Mouse (Mus musculus) limb, embryonic 13.5 days (tissue): ENCODE results near the gene Rxfp4. TPM values are rescaled to one million over a fixed set of nuclear protein-coding genes. Genes with fewer than 3 reads are reported as not detected.

Experiments
- ATAC-seq: fragments of 200-750 bp; cut with Nextera tagmentation; 2 replicates; pipeline ENCODE4 v1.8.0; 2017; ENCODE audit warnings: low read depth, moderate number of reproducible peaks, moderate TSS enrichment; ENCODE audit not compliant: low FRiP score
- H3K27ac ChIP-seq: fragments of 300-500 bp; sonication (generic); 2 replicates; pipeline ENCODE4 v1.5.1; 2015; ENCODE audit warnings: inconsistent platforms, mild to moderate bottlenecking, moderate library complexity
- H3K27me3 ChIP-seq: fragments of 300-500 bp; sonication (generic); 2 replicates; pipeline ENCODE4 v1.6.1; 2015; ENCODE audit warnings: mild to moderate bottlenecking, inconsistent platforms
- H3K36me3 ChIP-seq: fragments of 300-500 bp; sonication (generic); 2 replicates; pipeline ENCODE4 v1.6.1; 2015; ENCODE audit warnings: inconsistent platforms, mild to moderate bottlenecking, moderate library complexity
- H3K4me1 ChIP-seq: fragments of 300-500 bp; sonication (generic); 2 replicates; pipeline ENCODE4 v1.6.1; 2015; ENCODE audit warnings: inconsistent platforms
- H3K4me2 ChIP-seq: fragments of 300-500 bp; sonication (generic); replicated peaks from 2 replicates; pipeline ENCODE4 v1.6.1; 2015; ENCODE audit warnings: inconsistent platforms, mild to moderate bottlenecking, moderate library complexity
- H3K4me3 ChIP-seq: fragments of 300-500 bp; sonication (generic); 2 replicates; pipeline ENCODE4 v1.5.1; 2015; ENCODE audit warnings: moderate library complexity, mild to moderate bottlenecking, inconsistent platforms
- H3K9ac ChIP-seq: fragments of 300-500 bp; sonication (generic); 2 replicates; pipeline ENCODE4 v1.6.1; 2015; ENCODE audit warnings: mild to moderate bottlenecking, inconsistent platforms
- H3K9me3 ChIP-seq: fragments of 300-500 bp; sonication (generic); 2 replicates; pipeline ENCODE4 v1.6.1; 2016; ENCODE audit warnings: inconsistent platforms
- WGBS: fragments of 180-500 bp; shearing (Covaris S2); methylation state at CpG from one replicate; pipeline ENCODE4 v1.1.7; 2015; 5-methylcytosine and 5-hydroxymethylcytosine counted together
- polyA plus RNA-seq: library from polyadenylated mRNA; unstranded; fragments of >200 nt; fragmentation: Nextera tagmentation; extraction: Ambion mirVana; gene quantifications from 2 replicates; pipeline ENCODE4 v1.2.1, GENCODE M21; 2015

Gene Rxfp4
- polyA plus RNA-seq, 1 experiment from 2014 or later: not detected

GRCm38 (mm10) chr3:88623346-88624135 lies 29.4 kb downstream of the Rxfp4 start:
- 4% methylated on average over 15 of the region's 15 CpGs for whole genome bisulfite sequencing
- Histone ChIP-seq H3K9ac (peak overlapping the region; percentile 94), H3K4me2 (peak overlapping the region; percentile 95), H3K27me3 (no peaks in the 10 kb centered on the region), H3K27ac (peak overlapping the region; percentile 97), H3K36me3 (peaks cover 26% of the 10 kb centered on the region), H3K9me3 (no peaks in the 10 kb centered on the region), H3K4me3 (peak overlapping the region; percentile 90), H3K4me1 (peaks cover 46% of the 10 kb centered on the region)
- ATAC-seq: no peak

GRCm38 (mm10) chr3:88622941-88623345 lies 30.0 kb downstream of the Rxfp4 start:
- H3K4me3 ChIP-seq: peak overlapping the region; percentile 90
- peak overlapping the region; percentile 97 for H3K27ac ChIP-seq
- 4% methylated on average over 6 of the region's 6 CpGs for WGBS
- H3K27me3 ChIP-seq: no peaks in the 10 kb centered on the region
- H3K4me2 ChIP-seq: peak overlapping the region; percentile 95
- H3K4me1 ChIP-seq: peaks cover 46% of the 10 kb centered on the region
- H3K9ac ChIP-seq: peak overlapping the region; percentile 94
- no peaks in the 10 kb centered on the region for H3K9me3 ChIP-seq
- 0 out of 2 replicates have a peak, but pooled peaks have one; percentile 46 for ATAC-seq
- peaks cover 21% of the 10 kb centered on the region for H3K36me3 ChIP-seq

DNA sequence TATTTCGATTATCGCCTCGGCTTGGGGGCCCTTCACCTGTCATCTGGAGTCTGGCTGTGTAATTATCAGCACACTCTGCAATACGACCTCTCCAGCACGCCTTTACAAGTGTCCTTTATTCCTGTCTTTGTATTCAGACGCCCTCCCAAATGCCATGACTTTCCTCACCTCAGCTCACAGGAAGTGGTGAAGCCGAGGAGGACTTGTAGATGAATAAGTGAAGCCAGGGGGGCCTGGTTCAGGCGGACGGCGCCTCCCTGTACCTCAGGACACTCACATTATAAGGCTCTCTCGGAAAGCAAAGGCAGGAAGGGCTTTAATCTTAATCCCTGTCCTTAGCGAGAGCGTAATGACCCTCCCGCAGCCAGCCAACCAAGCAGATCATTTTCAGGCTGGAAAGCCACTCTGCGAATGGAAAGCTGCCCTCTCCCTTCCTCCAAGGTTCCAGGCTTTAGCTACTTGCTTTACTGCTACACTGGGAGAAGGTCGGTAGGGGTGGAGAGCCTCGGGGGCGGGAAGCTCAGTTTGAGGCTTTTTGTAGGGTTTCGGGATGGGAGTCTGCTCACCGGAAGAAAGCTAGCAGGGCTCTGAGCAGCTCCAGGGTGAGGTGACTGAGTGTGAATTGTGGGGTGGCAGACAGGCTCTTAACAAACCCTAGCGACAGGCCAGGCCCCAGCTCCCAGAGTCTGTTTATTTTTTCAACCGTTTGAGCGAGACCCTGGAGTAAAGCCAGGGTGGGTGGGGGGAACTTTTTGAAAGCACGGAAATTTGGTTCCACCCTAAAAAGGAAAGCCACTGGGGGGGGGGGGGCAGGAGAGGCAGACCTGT lies 30.6 kb downstream of the Rxfp4 start:
- peak overlapping the region; percentile 95 for H3K4me2 ChIP-seq
- H3K27me3 ChIP-seq: no peaks in the 10 kb centered on the region
- under 1% methylated on average over 24 of the region's 24 CpGs for WGBS
- peak overlapping the region; percentile 90 for H3K4me3 ChIP-seq
- H3K4me1 ChIP-seq: peaks cover 42% of the 10 kb centered on the region
- H3K27ac ChIP-seq: peak overlapping the region; percentile 97
- H3K36me3 ChIP-seq: peaks cover 21% of the 10 kb centered on the region
- H3K9me3 ChIP-seq: no peaks in the 10 kb centered on the region
- H3K9ac ChIP-seq: peak overlapping the region; percentile 94
- ATAC-seq: 0 out of 2 replicates have a peak, but pooled peaks have one; percentile 7

- H3K27ac ChIP-seq: peak overlapping the region; percentile 97
- H3K4me1 ChIP-seq: peaks cover 40% of the 10 kb centered on the region
- H3K9ac ChIP-seq: peak overlapping the region; percentile 94
- peaks cover 21% of the 10 kb centered on the region for H3K36me3 ChIP-seq
- no peaks in the 10 kb centered on the region for H3K27me3 ChIP-seq
- H3K4me3 ChIP-seq: peak overlapping the region; percentile 90
- H3K4me2 ChIP-seq: peak overlapping the region; percentile 95
- under 1% methylated on average over 36 of the region's 36 CpGs for WGBS
- ATAC-seq: peak; percentile 30; the same call in 1 of the 2 replicates
- H3K9me3 ChIP-seq: no peaks in the 10 kb centered on the region
Observed at GRCm38 (mm10) chr3:88621537-88622112, 31.3 kb downstream of the Rxfp4 start.

GRCm38 (mm10) chr3:88620992-88621536 lies 31.9 kb downstream of the Rxfp4 start:
- ATAC-seq: peak; percentile 66
- H3K9ac ChIP-seq: peak overlapping the region; percentile 94
- peak overlapping the region; percentile 90 for H3K4me3 ChIP-seq
- WGBS: under 1% methylated on average over 63 of the region's 64 CpGs
- H3K27ac ChIP-seq: peak overlapping the region; percentile 97
- peaks cover 15% of the 10 kb centered on the region for H3K36me3 ChIP-seq
- H3K27me3 ChIP-seq: no peaks in the 10 kb centered on the region
- H3K4me1 ChIP-seq: peaks cover 40% of the 10 kb centered on the region
- H3K4me2 ChIP-seq: peak overlapping the region; percentile 95
- no peaks in the 10 kb centered on the region for H3K9me3 ChIP-seq

- 6% methylated on average over 15 of the region's 15 CpGs for WGBS
- H3K27me3 ChIP-seq: no peaks in the 10 kb centered on the region
- peaks cover 46% of the 10 kb centered on the region for H3K4me1 ChIP-seq
- ATAC-seq: no peak
- peak overlapping the region; percentile 90 for H3K4me3 ChIP-seq
- no peaks in the 10 kb centered on the region for H3K9me3 ChIP-seq
- H3K9ac ChIP-seq: peak overlapping the region; percentile 94
- peak overlapping the region; percentile 95 for H3K4me2 ChIP-seq
- H3K36me3 ChIP-seq: peaks cover 8% of the 10 kb centered on the region
- peak overlapping the region; percentile 97; the same call in 1 of the 2 replicates for H3K27ac ChIP-seq
Observed at GRCm38 (mm10) chr3:88620146-88620991, 32.6 kb downstream of the Rxfp4 start.

GRCm38 (mm10) chr3:88619113-88620097 lies 33.5 kb downstream of the Rxfp4 start:
- no peak overlapping the region for H3K9ac ChIP-seq
- no peaks in the 10 kb centered on the region for H3K27me3 ChIP-seq
- no peaks in the 10 kb centered on the region for H3K36me3 ChIP-seq
- no peaks in the 10 kb centered on the region for H3K9me3 ChIP-seq
- H3K4me1 ChIP-seq: peaks cover 40% of the 10 kb centered on the region
- no peak overlapping the region for H3K4me3 ChIP-seq
- H3K4me2 ChIP-seq: peak overlapping the region; percentile 95; the same call in 1 of the 2 replicates
- 53% methylated on average over 9 of the region's 9 CpGs for WGBS
- peak overlapping the region; percentile 97; the same call in 1 of the 2 replicates for H3K27ac ChIP-seq
- ATAC-seq: no peak

- H3K4me2 ChIP-seq: peak overlapping the region; percentile 16
- 69% methylated on average over 8 of the region's 8 CpGs for WGBS
- H3K4me3 ChIP-seq: no peak overlapping the region
- H3K9ac ChIP-seq: no peak overlapping the region
- no peaks in the 10 kb centered on the region for H3K9me3 ChIP-seq
- no peak for ATAC-seq
- H3K27me3 ChIP-seq: no peaks in the 10 kb centered on the region
- H3K27ac ChIP-seq: no peak overlapping the region
- H3K4me1 ChIP-seq: peaks cover 30% of the 10 kb centered on the region
- H3K36me3 ChIP-seq: no peaks in the 10 kb centered on the region
Observed at GRCm38 (mm10) chr3:88618074-88618871, 34.7 kb downstream of the Rxfp4 start.

- Histone ChIP-seq H3K4me1 (peaks cover 30% of the 10 kb centered on the region), H3K27ac (no peak overlapping the region), H3K4me2 (peak overlapping the region; percentile 32; the same call in 1 of the 2 replicates), H3K9me3 (no peaks in the 10 kb centered on the region), H3K27me3 (no peaks in the 10 kb centered on the region), H3K9ac (no peak overlapping the region), H3K4me3 (0 out of 2 replicates have a peak overlapping the region, but pooled peaks have one; percentile 10), H3K36me3 (no peaks in the 10 kb centered on the region)
- no peak for ATAC-seq
- 69% methylated on average over 3 of the region's 3 CpGs for WGBS
Observed at GRCm38 (mm10) chr3:88616951-88617500, 35.9 kb downstream of the Rxfp4 start.
